Mouse (Mus musculus) CH12.LX (cell line): Measurements from ENCODE around the gene Abtb1.

Experiments used
- CHD1 ChIP-seq: IDR thresholded peaks from 2 replicates; pipeline ENCODE4 v1.6.1; 2012; ENCODE audit warnings: low read depth, low read length, improper control_type of control experiment, inconsistent platforms
- CTCF ChIP-seq, 2 experiments: IDR thresholded peaks in 1 of 2; conservative IDR thresholded peaks in 1 of 2; 2 replicates each; pipeline ENCODE4 v1.5.1; 2011 to 2012; ENCODE audit warnings: low read depth in 2 of 2, low read length in 2 of 2, improper control_type of control experiment in 1 of 2, inconsistent platforms in 1 of 2, mild to moderate bottlenecking in 1 of 2, moderate library complexity in 1 of 2
- MAFK ChIP-seq: IDR thresholded peaks from 2 replicates; pipeline ENCODE4 v1.6.1; 2011; ENCODE audit warnings: low read length, improper control_type of control experiment; ENCODE audit not compliant: insufficient replicate concordance
- POLR2A ChIP-seq: IDR thresholded peaks from 2 replicates; pipeline ENCODE4 v1.6.1; 2011; ENCODE audit warnings: low read depth, mild to moderate bottlenecking, improper control_type of control experiment, low read length
- ZNF384 ChIP-seq: IDR thresholded peaks from 2 replicates; pipeline ENCODE4 v1.6.1; 2012; ENCODE audit warnings: low read depth, low read length, improper control_type of control experiment, inconsistent platforms

- TF ChIP-seq CTCF (conservative IDR thresholded peaks at IDR 0.05 in 1 of 2, IDR thresholded peaks at IDR 0.05 in 1 of 2; ENCODE audit: low read depth in 2 of 2, low read length in 2 of 2) = no peak
- TF ChIP-seq ZNF384 = no peak
- TF ChIP-seq CHD1 = no peak
- no peak; the same call in 1 of the 2 replicates for TF ChIP-seq POLR2A
- TF ChIP-seq MAFK = no peak
Measured at GRCm38 (mm10) chr6:88803957-88804695, 37.7 kb downstream of the Abtb1 start.
